Mouse (Mus musculus) midbrain, postnatal 0 days (tissue): ENCODE results near the gene Sox5. TPM values are rescaled to one million over a fixed set of nuclear protein-coding genes. Genes with fewer than 3 reads are reported as not detected.

ENCODE experiments used
- ATAC-seq: fragments of 200-750 bp; cut with Nextera tagmentation; 2 replicates; pipeline ENCODE4 v1.8.0; 2017; ENCODE audit warnings: moderate number of reproducible peaks, mild to moderate bottlenecking, moderate TSS enrichment, moderate library complexity; ENCODE audit not compliant: low FRiP score
- DNase-seq: peaks from one replicate; pipeline ENCODE4 v3.0.0-alpha.2; 2015; ENCODE audit warnings: low spot score
- H3K27ac ChIP-seq: fragments of 300-500 bp; sonication (generic); 2 replicates; pipeline ENCODE4 v1.5.1; 2014; ENCODE audit warnings: low read depth, mild to moderate bottlenecking, low read length, mixed read lengths
- H3K27me3 ChIP-seq: fragments of 300-500 bp; sonication (generic); 2 replicates; pipeline ENCODE4 v1.6.1; 2014; ENCODE audit warnings: low read length, control low read depth, mixed read lengths; ENCODE audit not compliant: insufficient read depth
- H3K36me3 ChIP-seq: fragments of 300-500 bp; sonication (generic); 2 replicates; pipeline ENCODE4 v1.6.1; 2014; ENCODE audit warnings: low read length, control low read depth, mixed read lengths; ENCODE audit not compliant: insufficient read depth
- H3K4me1 ChIP-seq: fragments of 300-500 bp; sonication (generic); 2 replicates; pipeline ENCODE4 v1.6.1; 2014; ENCODE audit warnings: mild to moderate bottlenecking, control low read depth, antibody characterized with exemption, low read length, mixed read lengths; ENCODE audit not compliant: insufficient read depth
- H3K4me2 ChIP-seq: fragments of 300-500 bp; sonication (generic); 2 replicates; pipeline ENCODE4 v1.6.1; 2014; ENCODE audit warnings: low read depth, mild to moderate bottlenecking, low read length, mixed read lengths; ENCODE audit not compliant: poor library complexity, severe bottlenecking
- H3K4me3 ChIP-seq: fragments of 300-500 bp; sonication (generic); 2 replicates; pipeline ENCODE4 v1.5.1; 2014; ENCODE audit warnings: low read depth, mild to moderate bottlenecking, low read length, moderate library complexity
- H3K9ac ChIP-seq: fragments of 300-500 bp; sonication (generic); replicated peaks from 2 replicates; pipeline ENCODE4 v1.6.1; 2014; ENCODE audit warnings: mild to moderate bottlenecking, low read length, moderate library complexity, mixed read lengths; ENCODE audit not compliant: poor library complexity, severe bottlenecking
- H3K9me3 ChIP-seq: fragments of 300-500 bp; sonication (generic); 2 replicates; pipeline ENCODE4 v1.6.1; 2016; ENCODE audit warnings: low read length, control low read depth
- CTCF ChIP-seq: IDR thresholded peaks from 2 replicates; pipeline ENCODE4 v1.5.1; 2016; ENCODE audit warnings: antibody characterized with exemption, mild to moderate bottlenecking
- WGBS: fragments of 180-500 bp; shearing (Covaris S2); extraction: QIAGEN DNeasy Blood & Tissue Kit; methylation state at CpG from one replicate; pipeline ENCODE4 v1.1.7; 2014; 5-methylcytosine and 5-hydroxymethylcytosine counted together
- polyA plus RNA-seq: library from polyadenylated mRNA; unstranded; fragments of >200 nt; fragmentation: Nextera tagmentation; extraction: Ambion mirVana; gene quantifications from 2 replicates; pipeline ENCODE4 v1.2.1, GENCODE M21; 2015
- total RNA-seq: library from RNA; depleted of rRNA; stranded (reverse); fragments of >200 nt; gene quantifications from 2 replicates; pipeline ENCODE4 v1.2.3, GENCODE M21; 2014

The Sox5 gene
- total and polyA plus RNA-seq, 2 experiments from 2014 or later = 11.3 to 25.0 TPM

DNA sequence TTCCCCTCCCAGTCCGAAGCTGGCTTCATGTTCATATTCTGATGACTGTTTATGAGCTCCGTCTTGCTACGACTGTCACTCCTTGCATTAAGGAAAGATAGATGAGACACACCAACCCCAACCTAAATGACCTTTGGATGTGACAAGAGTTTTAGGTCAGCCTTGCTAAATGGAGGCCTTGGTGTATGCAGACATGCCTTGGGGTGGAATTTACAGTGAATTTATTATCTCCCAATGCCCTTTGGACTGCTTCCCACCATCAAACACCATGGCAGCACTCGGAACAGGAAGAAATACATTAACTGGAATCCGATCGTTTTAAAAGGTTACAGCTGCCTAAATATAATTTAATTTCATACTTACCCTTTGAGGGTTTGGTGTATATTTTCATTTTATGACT, 858.6 kb downstream of the Sox5 start:
- DNase-seq (no peak), ATAC-seq (no peak)
- no peak overlapping the region for H3K4me3 ChIP-seq
- no peaks in the 10 kb centered on the region for H3K9me3 ChIP-seq
- no peak overlapping the region for H3K27ac ChIP-seq
- no peak overlapping the region for H3K4me2 ChIP-seq
- no peak overlapping the region for H3K9ac ChIP-seq
- 82% methylated on average over 6 of the region's 6 CpGs for WGBS
- H3K36me3 ChIP-seq = no peaks in the 10 kb centered on the region
- no peak for TF ChIP-seq CTCF
- no peaks in the 10 kb centered on the region for H3K27me3 ChIP-seq
- H3K4me1 ChIP-seq = no peaks in the 10 kb centered on the region

DNA sequence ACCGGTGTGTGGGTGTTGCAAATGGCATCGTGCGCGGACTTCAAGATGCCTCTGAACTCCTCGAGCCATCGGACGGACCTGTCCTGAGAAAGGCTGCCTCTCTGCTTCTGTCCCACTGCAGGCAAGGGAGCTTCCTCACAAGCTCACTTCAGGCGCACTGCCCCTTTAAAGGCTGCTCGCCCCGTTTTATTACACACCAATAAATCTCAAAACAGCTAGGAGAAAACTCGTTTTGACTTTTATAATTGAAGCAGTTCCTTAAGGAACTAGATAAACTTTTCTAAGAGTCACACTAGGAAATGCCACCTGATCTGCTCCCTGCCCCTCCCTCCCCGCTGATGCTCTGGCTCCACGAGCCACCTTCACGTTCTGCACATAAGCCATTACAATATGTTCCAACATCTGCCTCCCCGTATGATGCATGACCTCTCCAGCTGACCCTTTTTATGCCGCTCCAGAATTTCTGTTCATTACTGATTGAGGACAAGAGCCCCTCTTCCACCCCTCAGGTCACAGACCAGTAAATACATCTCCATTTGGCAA, 863.3 kb downstream of the Sox5 start:
- Histone ChIP-seq H3K36me3 (no peaks in the 10 kb centered on the region), H3K27me3 (no peaks in the 10 kb centered on the region), H3K9ac (no peak overlapping the region), H3K4me2 (no peak overlapping the region), H3K27ac (no peak overlapping the region), H3K4me3 (no peak overlapping the region), H3K9me3 (no peaks in the 10 kb centered on the region), H3K4me1 (no peaks in the 10 kb centered on the region)
- DNase-seq = peak; percentile 29
- WGBS = 67% methylated on average over 16 of the region's 16 CpGs
- no peak for ATAC-seq
- TF ChIP-seq CTCF = no peak

DNA sequence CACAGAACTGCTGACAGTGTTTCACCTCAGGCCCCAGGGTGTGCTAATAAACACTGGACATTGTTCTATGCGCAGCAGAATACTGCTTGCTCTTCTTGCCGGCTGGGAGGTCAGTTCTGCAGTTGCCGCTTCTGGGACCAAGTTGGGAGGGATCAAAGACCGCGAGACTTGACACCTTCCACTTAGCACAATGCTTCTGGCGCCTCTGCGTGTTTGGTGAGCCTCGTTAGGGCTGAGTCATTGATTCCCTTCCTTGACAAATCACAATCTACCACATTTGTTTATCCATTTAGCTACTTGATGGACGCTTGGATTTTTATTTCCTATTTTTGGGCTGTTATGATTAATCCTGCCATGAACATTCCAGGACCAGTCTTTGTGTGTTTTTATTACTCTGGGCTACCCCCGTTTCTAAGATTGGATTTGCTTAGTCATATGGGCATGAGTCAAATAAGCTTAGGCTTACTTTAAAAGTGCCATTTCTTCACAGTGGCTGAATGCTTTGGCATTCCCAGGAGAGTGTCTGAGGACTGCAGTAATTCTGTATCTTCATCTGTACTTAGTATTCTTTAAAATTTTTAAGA, 865.5 kb downstream of the Sox5 start:
- ATAC-seq (no peak), DNase-seq (no peak)
- Histone ChIP-seq H3K4me2 (no peak overlapping the region), H3K4me3 (no peak overlapping the region), H3K27me3 (no peaks in the 10 kb centered on the region), H3K36me3 (no peaks in the 10 kb centered on the region), H3K9me3 (no peaks in the 10 kb centered on the region), H3K4me1 (no peaks in the 10 kb centered on the region), H3K27ac (no peak overlapping the region), H3K9ac (no peak overlapping the region)
- no peak for TF ChIP-seq CTCF
- WGBS = 79% methylated on average over 10 of the region's 10 CpGs

DNA sequence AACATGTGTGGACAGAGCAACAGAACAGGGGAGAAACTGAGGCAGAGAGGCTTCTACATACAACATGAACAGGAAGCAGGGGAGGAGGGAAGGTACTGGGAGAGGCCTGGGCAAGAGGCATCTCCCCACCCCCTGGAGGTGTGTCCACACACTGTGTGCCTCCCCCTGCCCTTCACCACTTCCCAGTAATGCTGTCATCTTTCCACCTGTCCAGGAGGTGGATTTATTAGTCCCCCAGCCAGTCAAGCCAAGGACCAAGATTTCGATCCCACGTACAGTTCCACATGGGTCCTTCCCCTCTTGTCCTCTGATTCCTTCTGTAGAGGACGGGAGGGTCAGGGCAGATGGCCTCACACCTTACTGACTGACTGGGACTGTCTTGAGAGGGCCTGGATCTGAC, 866.1 kb downstream of the Sox5 start:
- no peak overlapping the region for H3K4me3 ChIP-seq
- no peaks in the 10 kb centered on the region for H3K36me3 ChIP-seq
- H3K27ac ChIP-seq = no peak overlapping the region
- H3K4me2 ChIP-seq = no peak overlapping the region
- H3K9me3 ChIP-seq = no peaks in the 10 kb centered on the region
- no peak for TF ChIP-seq CTCF
- DNase-seq (no peak), ATAC-seq (no peak)
- no peaks in the 10 kb centered on the region for H3K4me1 ChIP-seq
- H3K27me3 ChIP-seq = no peaks in the 10 kb centered on the region
- H3K9ac ChIP-seq = no peak overlapping the region
- 82% methylated on average over 3 of the region's 3 CpGs for whole genome bisulfite sequencing

DNA sequence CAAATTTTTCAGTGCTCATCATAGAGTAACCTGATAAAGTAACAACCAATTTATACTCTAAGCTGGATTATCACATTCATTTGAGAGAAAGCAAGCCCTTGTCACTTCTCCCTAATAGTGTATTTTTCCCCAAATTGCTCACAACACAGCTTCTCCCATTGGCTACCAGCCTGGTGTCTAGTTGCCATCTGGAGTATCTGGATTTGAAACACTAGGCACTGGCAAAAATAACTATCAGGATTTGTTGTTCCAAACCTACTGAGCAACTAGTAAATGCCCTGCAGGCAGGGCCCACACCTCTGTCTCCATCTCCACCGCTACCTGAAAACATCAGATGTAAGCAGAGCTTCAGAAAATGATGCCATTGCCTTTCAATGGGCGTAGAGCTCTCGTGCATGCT, 869.5 kb downstream of the Sox5 start:
- Histone ChIP-seq H3K4me2 (no peak overlapping the region), H3K36me3 (no peaks in the 10 kb centered on the region), H3K9ac (no peak overlapping the region), H3K27me3 (no peaks in the 10 kb centered on the region), H3K27ac (no peak overlapping the region), H3K9me3 (no peaks in the 10 kb centered on the region), H3K4me3 (no peak overlapping the region), H3K4me1 (no peaks in the 10 kb centered on the region)
- DNase-seq (no peak), ATAC-seq (no peak)
- no peak for TF ChIP-seq CTCF
- 97% methylated on average over 3 of the region's 3 CpGs for WGBS

DNA sequence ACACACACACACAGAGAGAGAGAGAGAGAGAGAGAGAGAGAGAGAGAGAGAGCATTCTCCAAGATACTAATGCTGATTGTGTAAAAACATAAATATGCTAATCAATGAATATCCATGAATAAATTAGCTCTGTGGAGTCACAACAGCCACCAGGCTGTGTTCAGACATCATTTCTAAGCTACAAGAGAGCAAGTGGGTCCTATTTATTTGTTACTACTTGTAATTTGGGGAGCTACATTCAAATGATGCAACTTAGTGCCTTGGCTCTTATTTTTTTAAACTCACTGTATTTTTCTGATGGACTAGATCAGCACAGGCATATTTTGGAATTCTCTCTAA, 877.1 kb downstream of the Sox5 start:
- no peak for TF ChIP-seq CTCF
- DNase-seq = no peak

More for the DNA sequence above, 877.1 kb downstream of the Sox5 start:
- no peak overlapping the region for H3K27ac ChIP-seq
- no peaks in the 10 kb centered on the region for H3K9me3 ChIP-seq
- no peak overlapping the region for H3K4me2 ChIP-seq
- H3K36me3 ChIP-seq = no peaks in the 10 kb centered on the region
- no peak overlapping the region for H3K9ac ChIP-seq
- H3K4me3 ChIP-seq = no peak overlapping the region
- no peaks in the 10 kb centered on the region for H3K4me1 ChIP-seq
- no peaks in the 10 kb centered on the region for H3K27me3 ChIP-seq
- ATAC-seq = no peak
